Mouse (Mus musculus): ENCODE data around the gene Schip1. TPM values are rescaled to one million over a fixed set of nuclear protein-coding genes. Genes with fewer than 3 reads are reported as not detected.

Schip1 gene
- polyA plus RNA-seq, 1 experiment from 2014 or later, result 36.6 TPM

- ATAC-seq (ENCODE audit: borderline replicate concordance, extremely low read depth, low FRiP score, low TSS enrichment), result no peak
- H3K27me3 ChIP-seq, result no peaks in the 10 kb centered on the region
- 23% methylated on average over 7 of the region's 7 CpGs for WGBS
- H3K9ac ChIP-seq, result no peak overlapping the region
- no peak overlapping the region for H3K4me3 ChIP-seq
- H3K36me3 ChIP-seq, result no peaks in the 10 kb centered on the region
- peak overlapping the region; percentile 42 for H3K27ac ChIP-seq
- H3K4me2 ChIP-seq, result no peak overlapping the region
- H3K4me1 ChIP-seq, result peaks cover 33% of the 10 kb centered on the region
- H3K9me3 ChIP-seq, result no peaks in the 10 kb centered on the region
Observed at GRCm38 (mm10) chr3:68506769-68507318, 442.2 kb downstream of the Schip1 start.

- ATAC-seq (ENCODE audit: borderline replicate concordance, extremely low read depth, low FRiP score, low TSS enrichment), result peak; percentile 80
Observed at GRCm38 (mm10) chr3:68508629-68509028, 444.0 kb downstream of the Schip1 start.

GRCm38 (mm10) chr3:68510872-68511271 lies 446.3 kb downstream of the Schip1 start:
- H3K4me3 ChIP-seq, result no peak overlapping the region
- no peak overlapping the region for H3K4me2 ChIP-seq
- no peaks in the 10 kb centered on the region for H3K36me3 ChIP-seq
- H3K9ac ChIP-seq, result no peak overlapping the region
- H3K27ac ChIP-seq, result no peak overlapping the region
- no peaks in the 10 kb centered on the region for H3K9me3 ChIP-seq
- ATAC-seq (ENCODE audit: borderline replicate concordance, extremely low read depth, low FRiP score, low TSS enrichment), result no peak
- peaks cover 34% of the 10 kb centered on the region for H3K4me1 ChIP-seq
- WGBS, result 86% methylated on average over 5 of the region's 5 CpGs
- H3K27me3 ChIP-seq, result no peaks in the 10 kb centered on the region

More at GRCm38 (mm10) chr3:68508629-68509028, 444.0 kb downstream of the Schip1 start:
- Histone ChIP-seq H3K4me2 (no peak overlapping the region), H3K9ac (no peak overlapping the region), H3K27ac (peak overlapping the region; percentile 67), H3K4me1 (peaks cover 36% of the 10 kb centered on the region), H3K9me3 (no peaks in the 10 kb centered on the region), H3K4me3 (no peak overlapping the region), H3K27me3 (no peaks in the 10 kb centered on the region), H3K36me3 (no peaks in the 10 kb centered on the region)
- WGBS, result 33% methylated on average over 6 of the region's 6 CpGs

GRCm38 (mm10) chr3:68511744-68512143 lies 447.1 kb downstream of the Schip1 start:
- ATAC-seq (ENCODE audit: borderline replicate concordance, extremely low read depth, low FRiP score, low TSS enrichment), result no peak
- Histone ChIP-seq H3K4me2 (no peak overlapping the region), H3K36me3 (no peaks in the 10 kb centered on the region), H3K9ac (no peak overlapping the region), H3K4me1 (peaks cover 41% of the 10 kb centered on the region), H3K4me3 (no peak overlapping the region), H3K27ac (no peak overlapping the region), H3K9me3 (no peaks in the 10 kb centered on the region), H3K27me3 (no peaks in the 10 kb centered on the region)
- WGBS, result 64% methylated on average over 4 of the region's 4 CpGs

GRCm38 (mm10) chr3:68512327-68512726 lies 447.7 kb downstream of the Schip1 start:
- ATAC-seq (ENCODE audit: borderline replicate concordance, extremely low read depth, low FRiP score, low TSS enrichment), result no peak
- no peak overlapping the region for H3K9ac ChIP-seq
- no peaks in the 10 kb centered on the region for H3K9me3 ChIP-seq
- peaks cover 41% of the 10 kb centered on the region for H3K4me1 ChIP-seq
- 75% methylated on average over 11 of the region's 11 CpGs for WGBS
- no peak overlapping the region for H3K4me2 ChIP-seq
- no peak overlapping the region for H3K27ac ChIP-seq
- no peaks in the 10 kb centered on the region for H3K27me3 ChIP-seq
- no peaks in the 10 kb centered on the region for H3K36me3 ChIP-seq
- H3K4me3 ChIP-seq, result no peak overlapping the region

- H3K27me3 ChIP-seq, result no peaks in the 10 kb centered on the region
- H3K4me1 ChIP-seq, result peaks cover 37% of the 10 kb centered on the region
- no peaks in the 10 kb centered on the region for H3K36me3 ChIP-seq
- H3K4me3 ChIP-seq, result no peak overlapping the region
- 41% methylated on average over 7 of the region's 7 CpGs for WGBS
- ATAC-seq (ENCODE audit: borderline replicate concordance, extremely low read depth, low FRiP score, low TSS enrichment), result no peak
- H3K4me2 ChIP-seq, result no peak overlapping the region
- H3K27ac ChIP-seq, result no peak overlapping the region
- H3K9ac ChIP-seq, result no peak overlapping the region
- no peaks in the 10 kb centered on the region for H3K9me3 ChIP-seq
Observed at GRCm38 (mm10) chr3:68513340-68514119, 448.9 kb downstream of the Schip1 start.

- H3K27me3 ChIP-seq, result no peaks in the 10 kb centered on the region
- H3K9me3 ChIP-seq, result no peaks in the 10 kb centered on the region
- no peak overlapping the region for H3K4me3 ChIP-seq
- WGBS, result 72% methylated on average over 3 of the region's 3 CpGs
- H3K27ac ChIP-seq, result no peak overlapping the region
- H3K36me3 ChIP-seq, result no peaks in the 10 kb centered on the region
- no peak for ATAC-seq (ENCODE audit: borderline replicate concordance, extremely low read depth, low FRiP score, low TSS enrichment)
- peaks cover 31% of the 10 kb centered on the region for H3K4me1 ChIP-seq
- no peak overlapping the region for H3K4me2 ChIP-seq
- no peak overlapping the region for H3K9ac ChIP-seq
Observed at GRCm38 (mm10) chr3:68514120-68514497, 449.5 kb downstream of the Schip1 start.

GRCm38 (mm10) chr3:68514717-68515116 lies 450.1 kb downstream of the Schip1 start:
- no peak for ATAC-seq (ENCODE audit: borderline replicate concordance, extremely low read depth, low FRiP score, low TSS enrichment)
- H3K27me3 ChIP-seq, result no peaks in the 10 kb centered on the region
- H3K27ac ChIP-seq, result no peak overlapping the region
- WGBS, result 86% methylated on average over 3 of the region's 3 CpGs
- H3K4me2 ChIP-seq, result no peak overlapping the region
- no peak overlapping the region for H3K9ac ChIP-seq
- H3K9me3 ChIP-seq, result no peaks in the 10 kb centered on the region
- H3K4me1 ChIP-seq, result peaks cover 28% of the 10 kb centered on the region
- no peak overlapping the region for H3K4me3 ChIP-seq
- H3K36me3 ChIP-seq, result no peaks in the 10 kb centered on the region

- WGBS, result 71% methylated on average over 12 of the region's 12 CpGs
- H3K9me3 ChIP-seq, result no peaks in the 10 kb centered on the region
- ATAC-seq (ENCODE audit: borderline replicate concordance, extremely low read depth, low FRiP score, low TSS enrichment), result no peak
Observed at GRCm38 (mm10) chr3:68516393-68517081, 451.9 kb downstream of the Schip1 start.

GRCm38 (mm10) chr3:68517236-68517635 lies 452.6 kb downstream of the Schip1 start:
- no peak overlapping the region; the same call in 1 of the 2 replicates for H3K27ac ChIP-seq
- no peak overlapping the region for H3K4me2 ChIP-seq
- no peak overlapping the region for H3K4me3 ChIP-seq
- H3K36me3 ChIP-seq, result no peaks in the 10 kb centered on the region
- H3K27me3 ChIP-seq, result no peaks in the 10 kb centered on the region
- no peaks in the 10 kb centered on the region for H3K9me3 ChIP-seq
- WGBS, result 15% methylated on average over 7 of the region's 7 CpGs
- ATAC-seq (ENCODE audit: borderline replicate concordance, extremely low read depth, low FRiP score, low TSS enrichment), result no peak
- peaks cover 28% of the 10 kb centered on the region for H3K4me1 ChIP-seq
- H3K9ac ChIP-seq, result no peak overlapping the region

More at GRCm38 (mm10) chr3:68516393-68517081, 451.9 kb downstream of the Schip1 start:
- H3K4me1 ChIP-seq, result peaks cover 28% of the 10 kb centered on the region
- peak overlapping the region; percentile 11; the same call in 1 of the 2 replicates for H3K27ac ChIP-seq
- no peak overlapping the region for H3K4me2 ChIP-seq
- H3K27me3 ChIP-seq, result no peaks in the 10 kb centered on the region
- H3K9ac ChIP-seq, result no peak overlapping the region
- H3K36me3 ChIP-seq, result no peaks in the 10 kb centered on the region
- no peak overlapping the region for H3K4me3 ChIP-seq

GRCm38 (mm10) chr3:68518041-68518440 lies 453.4 kb downstream of the Schip1 start:
- ATAC-seq (ENCODE audit: borderline replicate concordance, extremely low read depth, low FRiP score, low TSS enrichment), result no peak
- Histone ChIP-seq H3K4me1 (peaks cover 28% of the 10 kb centered on the region), H3K27ac (no peak overlapping the region), H3K27me3 (no peaks in the 10 kb centered on the region), H3K36me3 (no peaks in the 10 kb centered on the region), H3K4me3 (no peak overlapping the region), H3K9ac (no peak overlapping the region), H3K9me3 (no peaks in the 10 kb centered on the region), H3K4me2 (no peak overlapping the region)
- WGBS, result 89% methylated on average over 8 of the region's 8 CpGs

GRCm38 (mm10) chr3:68518586-68518985 lies 454.0 kb downstream of the Schip1 start:
- Histone ChIP-seq H3K36me3 (no peaks in the 10 kb centered on the region), H3K27me3 (no peaks in the 10 kb centered on the region), H3K4me3 (no peak overlapping the region), H3K27ac (no peak overlapping the region), H3K4me2 (no peak overlapping the region), H3K9me3 (no peaks in the 10 kb centered on the region), H3K9ac (no peak overlapping the region), H3K4me1 (peaks cover 26% of the 10 kb centered on the region)
- 89% methylated on average over 5 of the region's 5 CpGs for WGBS
- ATAC-seq (ENCODE audit: borderline replicate concordance, extremely low read depth, low FRiP score, low TSS enrichment), result no peak

All from lung, embryonic 15.5 days (tissue).